Mouse (Mus musculus) testis, adult 2 months (tissue): ENCODE data around the gene Acat1.

Experiments
- CTCF ChIP-seq: fragments of 200-500 bp; IDR thresholded peaks from 2 replicates; pipeline ENCODE4 v1.5.1; 2012; ENCODE audit warnings: low read depth, mild to moderate bottlenecking, inconsistent platforms, low read length, moderate library complexity; ENCODE audit not compliant: control insufficient read depth, insufficient read depth, insufficient replicate concordance
- POLR2A ChIP-seq: fragments of 200-500 bp; IDR thresholded peaks from 2 replicates; pipeline ENCODE4 v1.6.1; 2012; ENCODE audit warnings: low read depth, mild to moderate bottlenecking, inconsistent platforms, low read length, moderate library complexity; ENCODE audit not compliant: control insufficient read depth

- TF ChIP-seq CTCF: no peak
- no peak for TF ChIP-seq POLR2A
These were observed 34.5 kb downstream of the Acat1 start for GRCm38 (mm10) chr9:53575721-53576120.
